Comparison of ENCODE assay signal across 32 mouse cellular contexts in genomic region chr11:44380432-44381051, GRCm38 (mm10). TPM values are rescaled to one million over a fixed set of nuclear protein-coding genes. Genes with fewer than 3 reads are reported as not detected.
DNase-seq lines count a peak whose midpoint lies in the region; ATAC-seq lines count a peak whose summit lies in the region.
"Had no signal": no experiment of that assay in that cellular context is flagged by ENCODE, and none has a peak within 500 bp of the region (broad histone marks: within the 10 kb centered on the region; RNA-seq: fewer than 3 reads in every experiment).

No protein-coding gene starts in this region.

- ATAC-seq in lung, embryonic 15.5 days (ENCODE audit: borderline replicate concordance, extremely low read depth, low FRiP score, low TSS enrichment), result peak; percentile 49; the same call in 1 of the 2 replicates
- ATAC-seq in common myeloid progenitor, adult 5-6 weeks (replicated peaks; ENCODE audit: low read depth, poor library complexity, severe bottlenecking), result peak; percentile 43
- ATAC-seq in granulocyte monocyte progenitor cell, adult 5-6 weeks (replicated peaks; ENCODE audit: poor library complexity, severe bottlenecking), result peak; percentile 68
- no peak for ATAC-seq in activated CD4-positive, CD25-positive, alpha-beta regulatory T cell, adult 4 months
- ATAC-seq: CD4-positive, CD25-positive, alpha-beta regulatory T cell, adult 4 months; forebrain, embryonic 13.5 days; forebrain, postnatal 0 days had no signal

- H3K9ac ChIP-seq in lung, embryonic 15.5 days, result no peak overlapping the region
- H3K9ac ChIP-seq: forebrain, embryonic 13.5 days; forebrain, postnatal 0 days; hindbrain, embryonic 12.5 days; hindbrain, embryonic 15.5 days had no signal

- no peaks in the 10 kb centered on the region for H3K9me3 ChIP-seq in lung, embryonic 15.5 days
- H3K9me3 ChIP-seq: forebrain, embryonic 10.5 days; forebrain, embryonic 13.5 days; hindbrain, embryonic 12.5 days; hindbrain, embryonic 15.5 days had no signal

- H3K4me3 ChIP-seq in lung, embryonic 15.5 days, result no peak overlapping the region
- H3K4me3 ChIP-seq: forebrain, embryonic 10.5 days; forebrain, embryonic 13.5 days; gastrocnemius, adult 2 months; hindbrain, embryonic 12.5 days; hindbrain, embryonic 15.5 days had no signal

- no peak overlapping the region for H3K27ac ChIP-seq in lung, embryonic 15.5 days
- H3K27ac ChIP-seq: forebrain, embryonic 10.5 days; forebrain, embryonic 13.5 days; gastrocnemius, adult 2 months; hindbrain, embryonic 12.5 days; hindbrain, embryonic 15.5 days had no signal

- no peaks in the 10 kb centered on the region for H3K27me3 ChIP-seq in lung, embryonic 15.5 days
- H3K27me3 ChIP-seq: forebrain, embryonic 13.5 days; hindbrain, embryonic 12.5 days; hindbrain, embryonic 15.5 days had no signal

- DNase-seq in lung, postnatal 25 days (ENCODE audit: low spot score), result no peak
- no peak for DNase-seq in urinary bladder, adult 2 months (ENCODE audit: low spot score)
- DNase-seq: adrenal gland, adult 8-10 months; adrenal gland, postnatal 25 days; cerebellum, adult 11-12 months; cerebellum, adult 8-10 months; cerebellum, postnatal 10 days; cerebellum, postnatal 36 days; forebrain, postnatal 0 days; gastrocnemius, adult 2 months; gastrocnemius, postnatal 14 days had no signal

- no peak overlapping the region for H3K4me2 ChIP-seq in lung, embryonic 15.5 days
- H3K4me2 ChIP-seq: forebrain, embryonic 13.5 days; heart, embryonic 11.5 days; hindbrain, embryonic 12.5 days; hindbrain, embryonic 15.5 days had no signal

- no peaks in the 10 kb centered on the region for H3K4me1 ChIP-seq in lung, embryonic 15.5 days
- H3K4me1 ChIP-seq: forebrain, embryonic 13.5 days; hindbrain, embryonic 12.5 days; hindbrain, embryonic 15.5 days had no signal

- H3K36me3 ChIP-seq in lung, embryonic 15.5 days, result no peaks in the 10 kb centered on the region
- H3K36me3 ChIP-seq: forebrain, embryonic 10.5 days; hindbrain, embryonic 12.5 days; hindbrain, embryonic 15.5 days had no signal

- WGBS in lung, embryonic 15.5 days, result 69% methylated on average over 3 of the region's 3 CpGs

RNA-seq across cellular contexts. Expression of gene Il12b, which starts 19.3 kb away (rescaled TPM):
- not detected in 2 replicates for polyA plus RNA-seq in lung, embryonic 15.5 days (2015; fragmentation: Nextera tagmentation; extraction: Ambion mirVana)
- not detected in 2 replicates for total RNA-seq in common myeloid progenitor, adult 5-6 weeks (2017)
- not detected in 2 replicates for total RNA-seq in granulocyte monocyte progenitor cell, adult 5-6 weeks (2014; fragmentation: Nextera tagmentation)
- total RNA-seq in granulocyte monocyte progenitor cell, adult 5-6 weeks (2017), result not detected in 2 replicates
- 0.09 and 0.11 TPM in 2 replicates for polyA plus RNA-seq in urinary bladder, adult 2 months (2012; rRNA removed)
- polyA plus RNA-seq in activated CD4-positive, CD25-positive, alpha-beta regulatory T cell, adult 4 months (2017; shearing (Covaris generic)), result not detected
- total RNA-seq: adrenal gland, adult 8-10 months; adrenal gland, postnatal 25 days; forebrain, postnatal 0 days; gastrocnemius, adult 2 months; gastrocnemius, postnatal 14 days; gastrocnemius, postnatal 4 days; heart, adult 8-10 months; heart, postnatal 25 days; hematopoietic stem cell, adult 5-6 weeks; MEL had no signal
- polyA plus RNA-seq: brain, embryonic 14.5 days; C2C12; CD4-positive, CD25-positive, alpha-beta regulatory T cell, adult 4 months; embryonic facial prominence, embryonic 11.5 days; forebrain, embryonic 10.5 days; forebrain, embryonic 13.5 days; forebrain, postnatal 0 days; frontal cortex, adult 2 months; heart, embryonic 11.5 days; heart, embryonic 14.5 days; heart, postnatal 0 days; hindbrain, embryonic 12.5 days; hindbrain, embryonic 15.5 days had no signal
